Mouse (Mus musculus) ES-E14 (cell line): ENCODE data around the gene Tmem141.
A peak's percentile ranks its signal among the peaks of the same experiment; 100 is the strongest.

Source experiments
- CHD2 ChIP-seq: IDR thresholded peaks from 2 replicates; pipeline ENCODE4 v1.6.1; 2014; ENCODE audit warnings: mild to moderate bottlenecking, low read depth, low read length, inconsistent platforms
- HCFC1 ChIP-seq: IDR thresholded peaks from 2 replicates; pipeline ENCODE4 v1.6.1; 2012; ENCODE audit warnings: low read length, inconsistent platforms, borderline replicate concordance; ENCODE audit not compliant: insufficient read depth
- MAFK ChIP-seq: IDR thresholded peaks from 2 replicates; pipeline ENCODE4 v1.6.1; 2014; ENCODE audit warnings: mild to moderate bottlenecking, low read depth, low read length, inconsistent platforms; ENCODE audit not compliant: insufficient read depth
- ZC3H11A ChIP-seq: IDR thresholded peaks from 2 replicates; pipeline ENCODE4 v1.6.1; 2012; ENCODE audit warnings: low read depth, mild to moderate bottlenecking, inconsistent platforms, low read length, borderline replicate concordance
- ZNF384 ChIP-seq: IDR thresholded peaks from 2 replicates; pipeline ENCODE4 v1.6.1; 2012; ENCODE audit warnings: low read depth, low read length, inconsistent platforms

GRCm38 (mm10) chr2:25663511-25663910, 41.7 kb upstream of the Tmem141 start:
- 0 out of 2 replicates have a peak, but pooled peaks have one; percentile 27 for TF ChIP-seq ZC3H11A
- no peak for TF ChIP-seq MAFK
- no peak for TF ChIP-seq CHD2
- no peak for TF ChIP-seq HCFC1
- no peak for TF ChIP-seq ZNF384
